Mouse (Mus musculus) hindbrain, embryonic 12.5 days (tissue): ENCODE measurements around the gene Grn. TPM values are rescaled to one million over a fixed set of nuclear protein-coding genes. Genes with fewer than 3 reads are reported as not detected.

Experiments used
- ATAC-seq: fragments of 200-750 bp; cut with Nextera tagmentation; 2 replicates; pipeline ENCODE4 v1.8.0; 2017; ENCODE audit warnings: moderate TSS enrichment; ENCODE audit not compliant: low FRiP score
- H3K27ac ChIP-seq: fragments of 300-500 bp; sonication (generic); 2 replicates; pipeline ENCODE4 v1.5.1; 2016; ENCODE audit warnings: mild to moderate bottlenecking
- H3K27me3 ChIP-seq: fragments of 300-500 bp; sonication (generic); 2 replicates; pipeline ENCODE4 v1.6.1; 2016; ENCODE audit warnings: mild to moderate bottlenecking
- H3K36me3 ChIP-seq: fragments of 300-500 bp; sonication (generic); 2 replicates; pipeline ENCODE4 v1.6.1; 2016; ENCODE audit warnings: mild to moderate bottlenecking
- H3K4me1 ChIP-seq: fragments of 300-500 bp; sonication (generic); 2 replicates; pipeline ENCODE4 v1.6.1; 2016
- H3K4me2 ChIP-seq: fragments of 300-500 bp; sonication (generic); replicated peaks from 2 replicates; pipeline ENCODE4 v1.6.1; 2016; ENCODE audit warnings: mild to moderate bottlenecking
- H3K4me3 ChIP-seq: fragments of 300-500 bp; sonication (generic); 2 replicates; pipeline ENCODE4 v1.5.1; 2016; ENCODE audit warnings: mild to moderate bottlenecking
- H3K9ac ChIP-seq: fragments of 300-500 bp; sonication (generic); 2 replicates; pipeline ENCODE4 v1.6.1; 2016; ENCODE audit warnings: mild to moderate bottlenecking, moderate library complexity
- H3K9me3 ChIP-seq: fragments of 300-500 bp; sonication (generic); replicated peaks from 2 replicates; pipeline ENCODE4 v1.6.1; 2016; ENCODE audit warnings: mild to moderate bottlenecking
- WGBS: fragments of 180-500 bp; shearing (Covaris S2); methylation state at CpG from one replicate; pipeline ENCODE4 v1.1.7; 2016; 5-methylcytosine and 5-hydroxymethylcytosine counted together
- polyA plus RNA-seq: library from polyadenylated mRNA; unstranded; fragments of >200 nt; fragmentation: Nextera tagmentation; extraction: Ambion mirVana; gene quantifications from 2 replicates; pipeline ENCODE4 v1.2.1, GENCODE M21; 2016

Gene Grn
- polyA plus RNA-seq, 1 experiment from 2014 or later, result 101 TPM

- ATAC-seq, result no peak
- Histone ChIP-seq H3K36me3 (no peaks in the 10 kb centered on the region), H3K4me1 (no peaks in the 10 kb centered on the region), H3K9me3 (0 out of 2 replicates have a peak, but pooled peaks cover 4% of the 10 kb centered on the region), H3K4me2 (no peak overlapping the region), H3K27me3 (0 out of 2 replicates have a peak, but pooled peaks cover 5% of the 10 kb centered on the region), H3K9ac (no peak overlapping the region), H3K4me3 (no peak overlapping the region), H3K27ac (no peak overlapping the region)
- 75% methylated on average over 10 of the region's 10 CpGs for WGBS
Observed at GRCm38 (mm10) chr11:102415034-102415802, 14.9 kb upstream of the Grn start.

GRCm38 (mm10) chr11:102417160-102417559 lies 13.0 kb upstream of the Grn start:
- 60% methylated on average over 1 of the region's 1 CpGs for WGBS
- ATAC-seq, result no peak
- Histone ChIP-seq H3K4me2 (no peak overlapping the region), H3K9me3 (0 out of 2 replicates have a peak, but pooled peaks cover 4% of the 10 kb centered on the region), H3K4me1 (no peaks in the 10 kb centered on the region), H3K27ac (no peak overlapping the region), H3K9ac (no peak overlapping the region), H3K4me3 (no peak overlapping the region), H3K36me3 (no peaks in the 10 kb centered on the region), H3K27me3 (0 out of 2 replicates have a peak, but pooled peaks cover 5% of the 10 kb centered on the region)

GRCm38 (mm10) chr11:102418887-102419286 lies 11.2 kb upstream of the Grn start:
- Histone ChIP-seq H3K9ac (no peak overlapping the region), H3K4me2 (no peak overlapping the region), H3K4me3 (no peak overlapping the region), H3K36me3 (no peaks in the 10 kb centered on the region), H3K27ac (no peak overlapping the region), H3K27me3 (no peaks in the 10 kb centered on the region), H3K9me3 (0 out of 2 replicates have a peak, but pooled peaks cover 4% of the 10 kb centered on the region), H3K4me1 (no peaks in the 10 kb centered on the region)
- no peak for ATAC-seq

GRCm38 (mm10) chr11:102421559-102421958 lies 8.6 kb upstream of the Grn start:
- no peaks in the 10 kb centered on the region for H3K4me1 ChIP-seq
- H3K36me3 ChIP-seq, result no peaks in the 10 kb centered on the region
- WGBS, result 69% methylated on average over 8 of the region's 8 CpGs
- 0 out of 2 replicates have a peak, but pooled peaks cover 4% of the 10 kb centered on the region for H3K9me3 ChIP-seq
- no peak overlapping the region for H3K27ac ChIP-seq
- H3K27me3 ChIP-seq, result 0 out of 2 replicates have a peak, but pooled peaks cover 6% of the 10 kb centered on the region
- no peak overlapping the region for H3K4me2 ChIP-seq
- no peak overlapping the region for H3K4me3 ChIP-seq
- H3K9ac ChIP-seq, result no peak overlapping the region
- no peak for ATAC-seq

- H3K36me3 ChIP-seq, result no peaks in the 10 kb centered on the region
- WGBS, result 74% methylated on average over 6 of the region's 6 CpGs
- H3K4me1 ChIP-seq, result 0 out of 2 replicates have a peak, but pooled peaks cover 3% of the 10 kb centered on the region
- no peak overlapping the region for H3K27ac ChIP-seq
- H3K27me3 ChIP-seq, result 0 out of 2 replicates have a peak, but pooled peaks cover 13% of the 10 kb centered on the region
- no peak overlapping the region for H3K4me3 ChIP-seq
- no peak overlapping the region for H3K9ac ChIP-seq
- H3K4me2 ChIP-seq, result no peak overlapping the region
- no peak for ATAC-seq
- H3K9me3 ChIP-seq, result 0 out of 2 replicates have a peak, but pooled peaks cover 2% of the 10 kb centered on the region
Observed at GRCm38 (mm10) chr11:102424666-102425065, 5.4 kb upstream of the Grn start.

- WGBS, result 88% methylated on average over 8 of the region's 8 CpGs
- Histone ChIP-seq H3K4me2 (no peak overlapping the region), H3K9me3 (no peaks in the 10 kb centered on the region), H3K36me3 (no peaks in the 10 kb centered on the region), H3K27me3 (0 out of 2 replicates have a peak, but pooled peaks cover 13% of the 10 kb centered on the region), H3K9ac (no peak overlapping the region), H3K4me1 (peaks cover 9% of the 10 kb centered on the region), H3K27ac (no peak overlapping the region), H3K4me3 (no peak overlapping the region)
- ATAC-seq, result no peak
Observed at GRCm38 (mm10) chr11:102425555-102426316, 4.4 kb upstream of the Grn start.

GRCm38 (mm10) chr11:102428981-102429540 lies 1.1 kb upstream of the Grn start:
- no peaks in the 10 kb centered on the region; the same call in 1 of the 2 replicates for H3K36me3 ChIP-seq
- ATAC-seq, result no peak
- no peak overlapping the region for H3K27ac ChIP-seq
- 0 out of 2 replicates have a peak overlapping the region, but pooled peaks have one; percentile 55 for H3K4me3 ChIP-seq
- WGBS, result 72% methylated on average over 8 of the region's 8 CpGs
- H3K9ac ChIP-seq, result no peak overlapping the region
- H3K9me3 ChIP-seq, result no peaks in the 10 kb centered on the region
- peaks cover 19% of the 10 kb centered on the region for H3K4me1 ChIP-seq
- no peak overlapping the region for H3K4me2 ChIP-seq
- 0 out of 2 replicates have a peak, but pooled peaks cover 13% of the 10 kb centered on the region for H3K27me3 ChIP-seq

- Histone ChIP-seq H3K4me3 (peak overlapping the region; percentile 55), H3K27ac (0 out of 2 replicates have a peak overlapping the region, but pooled peaks have one; percentile 30), H3K9ac (peak overlapping the region; percentile 54), H3K27me3 (0 out of 2 replicates have a peak, but pooled peaks cover 10% of the 10 kb centered on the region), H3K9me3 (no peaks in the 10 kb centered on the region), H3K4me2 (peak overlapping the region; percentile 89), H3K4me1 (peaks cover 21% of the 10 kb centered on the region), H3K36me3 (no peaks in the 10 kb centered on the region; the same call in 1 of the 2 replicates)
- no peak for ATAC-seq
- 54% methylated on average over 3 of the region's 3 CpGs for WGBS
Observed at GRCm38 (mm10) chr11:102429551-102429950, 564 bp upstream of the Grn start.

- H3K9ac ChIP-seq, result peak overlapping the region; percentile 63; the same call in 1 of the 2 replicates
- peak; percentile 44; the same call in 1 of the 2 replicates for ATAC-seq
- H3K27ac ChIP-seq, result peak overlapping the region; percentile 71
- H3K4me2 ChIP-seq, result peak overlapping the region; percentile 89
- peak overlapping the region; percentile 55 for H3K4me3 ChIP-seq
- H3K4me1 ChIP-seq, result peaks cover 31% of the 10 kb centered on the region
- peaks cover 15% of the 10 kb centered on the region for H3K36me3 ChIP-seq
- no peaks in the 10 kb centered on the region for H3K9me3 ChIP-seq
- WGBS, result 2% methylated on average over 7 of the region's 7 CpGs
- H3K27me3 ChIP-seq, result 0 out of 2 replicates have a peak, but pooled peaks cover 10% of the 10 kb centered on the region
Observed at GRCm38 (mm10) chr11:102431018-102431645, 1.0 kb downstream of the Grn start.

- H3K27me3 ChIP-seq, result 0 out of 2 replicates have a peak, but pooled peaks cover 8% of the 10 kb centered on the region
- no peak overlapping the region for H3K4me2 ChIP-seq
- H3K4me3 ChIP-seq, result no peak overlapping the region
- no peak overlapping the region for H3K27ac ChIP-seq
- 78% methylated on average over 3 of the region's 3 CpGs for WGBS
- peaks cover 34% of the 10 kb centered on the region for H3K4me1 ChIP-seq
- no peak for ATAC-seq
- H3K9me3 ChIP-seq, result no peaks in the 10 kb centered on the region
- no peak overlapping the region for H3K9ac ChIP-seq
- H3K36me3 ChIP-seq, result peaks cover 19% of the 10 kb centered on the region
Observed at GRCm38 (mm10) chr11:102431728-102432114, 1.6 kb downstream of the Grn start.

GRCm38 (mm10) chr11:102432115-102432843 lies 2.2 kb downstream of the Grn start:
- 61% methylated on average over 16 of the region's 16 CpGs for WGBS
- no peak for ATAC-seq
- Histone ChIP-seq H3K4me2 (0 out of 2 replicates have a peak overlapping the region, but pooled peaks have one; percentile 6), H3K9me3 (no peaks in the 10 kb centered on the region), H3K27me3 (0 out of 2 replicates have a peak, but pooled peaks cover 8% of the 10 kb centered on the region), H3K27ac (no peak overlapping the region), H3K4me3 (no peak overlapping the region), H3K4me1 (peaks cover 39% of the 10 kb centered on the region), H3K9ac (no peak overlapping the region), H3K36me3 (peaks cover 25% of the 10 kb centered on the region)
